Mouse (Mus musculus) heart, embryonic 14.5 days (tissue): Measurements from ENCODE around the gene Sh3bgrl3. TPM values are rescaled to one million over a fixed set of nuclear protein-coding genes. Genes with fewer than 3 reads are reported as not detected.

Experiments
- ATAC-seq: fragments of 200-750 bp; cut with Nextera tagmentation; 2 replicates; pipeline ENCODE4 v1.8.0; 2017; ENCODE audit warnings: low read depth, moderate TSS enrichment; ENCODE audit not compliant: insufficient number of reproducible peaks, insufficient read depth, low FRiP score
- H3K27ac ChIP-seq, 2 experiments: fragments of 200-500 bp in 1 of 2; fragments of 300-500 bp in 1 of 2; sonication (generic) in 1 of 2; replicated peaks in 1 of 2; 2 replicates each; pipeline ENCODE4 v1.5.1; 2012 to 2014; ENCODE audit warnings: low read depth in 2 of 2, low read length in 2 of 2, control low read depth in 1 of 2, mild to moderate bottlenecking in 1 of 2, mixed read lengths in 1 of 2; ENCODE audit not compliant: control insufficient read depth in 1 of 2, insufficient read depth in 1 of 2
- H3K27me3 ChIP-seq: fragments of 300-500 bp; sonication (generic); 2 replicates; pipeline ENCODE4 v1.6.1; 2014; ENCODE audit warnings: mild to moderate bottlenecking, low read length, control low read depth; ENCODE audit not compliant: control insufficient read depth, insufficient read depth
- H3K36me3 ChIP-seq: fragments of 300-500 bp; sonication (generic); 2 replicates; pipeline ENCODE4 v1.6.1; 2014; ENCODE audit warnings: mild to moderate bottlenecking, control low read depth, low read length, mixed read lengths; ENCODE audit not compliant: control insufficient read depth, insufficient read depth
- H3K4me1 ChIP-seq, 2 experiments: fragments of 200-500 bp in 1 of 2; fragments of 300-500 bp in 1 of 2; sonication (generic) in 1 of 2; 2 replicates each; pipeline ENCODE4 v1.6.1; 2012 to 2014; ENCODE audit warnings: low read length in 2 of 2, control low read depth in 1 of 2, mixed read lengths in 1 of 2; ENCODE audit not compliant: control insufficient read depth in 2 of 2, insufficient read depth in 2 of 2
- H3K4me2 ChIP-seq: fragments of 300-500 bp; sonication (generic); 2 replicates; pipeline ENCODE4 v1.6.1; 2014; ENCODE audit warnings: mild to moderate bottlenecking, low read length
- H3K4me3 ChIP-seq, 2 experiments: fragments of 200-500 bp in 1 of 2; fragments of 300-500 bp in 1 of 2; sonication (generic) in 1 of 2; 2 replicates each; pipeline ENCODE4 v1.5.1; 2012 to 2014; ENCODE audit warnings: low read length in 2 of 2, mild to moderate bottlenecking in 2 of 2, control low read depth in 1 of 2, low read depth in 1 of 2, moderate library complexity in 1 of 2; ENCODE audit not compliant: control insufficient read depth in 1 of 2, insufficient read depth in 1 of 2
- H3K9ac ChIP-seq: fragments of 300-500 bp; sonication (generic); 2 replicates; pipeline ENCODE4 v1.6.1; 2014; ENCODE audit warnings: mild to moderate bottlenecking, low read length
- H3K9me3 ChIP-seq: fragments of 300-500 bp; sonication (generic); 2 replicates; pipeline ENCODE4 v1.6.1; 2016; ENCODE audit warnings: low read length, control low read depth; ENCODE audit not compliant: control insufficient read depth
- WGBS: fragments of 180-500 bp; shearing (Covaris S2); extraction: QIAGEN DNeasy Blood & Tissue Kit; methylation state at CpG from one replicate; pipeline ENCODE4 v1.1.7; 2014; 5-methylcytosine and 5-hydroxymethylcytosine counted together
- polyA plus RNA-seq: library from polyadenylated mRNA; unstranded; fragments of >200 nt; fragmentation: Nextera tagmentation; extraction: Ambion mirVana; gene quantifications from 2 replicates; pipeline ENCODE4 v1.2.1, GENCODE M21; 2014

The Sh3bgrl3 gene
- polyA plus RNA-seq, 1 experiment from 2014 or later: 209 TPM

GRCm38 (mm10) chr4:134121571-134121970 is 7.0 kb downstream of the Sh3bgrl3 start:
- H3K36me3 ChIP-seq: peaks cover 7% of the 10 kb centered on the region; the same call in 1 of the 2 replicates
- no peak overlapping the region for H3K4me2 ChIP-seq
- H3K9ac ChIP-seq: no peak overlapping the region
- H3K4me1 ChIP-seq: peaks cover 2 to 7% of the 10 kb centered on the region in 2 experiments; a peak in 1 of 4 replicates
- H3K27ac ChIP-seq: no peak overlapping the region
- H3K4me3 ChIP-seq: no peak overlapping the region
- H3K27me3 ChIP-seq: no peaks in the 10 kb centered on the region
- no peak for ATAC-seq
- 47% methylated on average over 4 of the region's 4 CpGs for WGBS
- H3K9me3 ChIP-seq: no peaks in the 10 kb centered on the region

- Histone ChIP-seq H3K9ac (no peak overlapping the region), H3K36me3 (peaks cover 1% of the 10 kb centered on the region; the same call in 1 of the 2 replicates), H3K9me3 (no peaks in the 10 kb centered on the region), H3K27me3 (no peaks in the 10 kb centered on the region), H3K4me1 (peaks cover 2 to 7% of the 10 kb centered on the region in 2 experiments; a peak in 1 of 4 replicates), H3K4me3 (no peak overlapping the region), H3K27ac (no peak overlapping the region), H3K4me2 (no peak overlapping the region)
- ATAC-seq: no peak
- WGBS: 76% methylated on average over 4 of the region's 4 CpGs
Observed at GRCm38 (mm10) chr4:134120916-134121315, 7.7 kb downstream of the Sh3bgrl3 start.

- no peak for ATAC-seq
- H3K4me2 ChIP-seq: no peak overlapping the region
- H3K9ac ChIP-seq: no peak overlapping the region
- no peaks in the 10 kb centered on the region for H3K27me3 ChIP-seq
- WGBS: 73% methylated on average over 6 of the region's 6 CpGs
- no peak overlapping the region for H3K4me3 ChIP-seq
- no peaks in the 10 kb centered on the region for H3K9me3 ChIP-seq
- H3K4me1 ChIP-seq: peaks cover 2 to 7% of the 10 kb centered on the region in 2 experiments; a peak in 1 of 4 replicates
- H3K27ac ChIP-seq: no peak overlapping the region
- H3K36me3 ChIP-seq: no peaks in the 10 kb centered on the region
Observed at GRCm38 (mm10) chr4:134120192-134120805, 8.3 kb downstream of the Sh3bgrl3 start.

- no peaks in the 10 kb centered on the region for H3K27me3 ChIP-seq
- 72% methylated on average over 9 of the region's 9 CpGs for WGBS
- ATAC-seq: no peak
- H3K27ac ChIP-seq: no peak overlapping the region
- no peaks in the 10 kb centered on the region for H3K36me3 ChIP-seq
- H3K4me3 ChIP-seq: no peak overlapping the region
- H3K9ac ChIP-seq: no peak overlapping the region
- H3K9me3 ChIP-seq: no peaks in the 10 kb centered on the region
- H3K4me1 ChIP-seq: peaks cover 2 to 7% of the 10 kb centered on the region in 2 experiments; a peak in 1 of 4 replicates
- no peak overlapping the region for H3K4me2 ChIP-seq
Observed at GRCm38 (mm10) chr4:134119644-134120043, 8.9 kb downstream of the Sh3bgrl3 start.

DNA sequence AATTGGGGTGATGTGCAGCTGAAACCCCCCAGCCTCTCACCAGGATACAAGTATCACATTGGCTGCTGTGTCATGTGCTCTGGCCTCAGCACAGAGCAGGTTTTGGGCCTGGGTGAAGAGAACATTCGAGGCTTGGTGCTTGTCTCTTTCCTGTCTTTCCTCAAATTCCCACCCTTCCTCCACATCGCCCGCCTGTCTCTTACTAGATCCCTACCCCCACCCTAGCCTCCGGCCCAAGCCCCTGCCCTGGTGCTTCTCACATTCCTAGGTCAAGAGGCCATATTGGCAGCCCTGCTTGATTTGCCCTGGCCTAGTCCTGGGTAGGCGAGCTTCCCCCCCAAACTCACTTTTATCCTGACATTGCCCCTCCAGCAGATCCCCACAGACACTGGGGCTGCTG is 9.5 kb downstream of the Sh3bgrl3 start:
- Histone ChIP-seq H3K4me2 (no peak overlapping the region), H3K4me3 (no peak overlapping the region), H3K36me3 (no peaks in the 10 kb centered on the region), H3K9ac (no peak overlapping the region), H3K9me3 (no peaks in the 10 kb centered on the region), H3K4me1 (peaks cover 2 to 7% of the 10 kb centered on the region in 2 experiments; a peak in 1 of 4 replicates), H3K27ac (no peak overlapping the region), H3K27me3 (no peaks in the 10 kb centered on the region)
- no peak for ATAC-seq
- 62% methylated on average over 5 of the region's 5 CpGs for WGBS

- no peak for ATAC-seq
- Histone ChIP-seq H3K9ac (no peak overlapping the region), H3K36me3 (no peaks in the 10 kb centered on the region), H3K27ac (no peak overlapping the region), H3K9me3 (no peaks in the 10 kb centered on the region), H3K4me2 (no peak overlapping the region), H3K4me3 (no peak overlapping the region), H3K4me1 (peaks cover 4 to 7% of the 10 kb centered on the region in 2 experiments; a peak in 1 of 4 replicates), H3K27me3 (no peaks in the 10 kb centered on the region)
- 58% methylated on average over 14 of the region's 14 CpGs for WGBS
Observed at GRCm38 (mm10) chr4:134118126-134118800, 10.3 kb downstream of the Sh3bgrl3 start.

GRCm38 (mm10) chr4:134117012-134117411 is 11.6 kb downstream of the Sh3bgrl3 start:
- Histone ChIP-seq H3K9me3 (no peaks in the 10 kb centered on the region), H3K4me1 (peaks cover 7 to 9% of the 10 kb centered on the region in 2 experiments; a peak in 1 of 4 replicates), H3K36me3 (no peaks in the 10 kb centered on the region), H3K4me3 (no peak overlapping the region), H3K4me2 (no peak overlapping the region), H3K27me3 (no peaks in the 10 kb centered on the region), H3K27ac (no peak overlapping the region), H3K9ac (no peak overlapping the region)
- ATAC-seq: no peak
- WGBS: 65% methylated on average over 8 of the region's 8 CpGs
